Mouse (Mus musculus): ENCODE results near the gene Mief1.

Gene Mief1

GRCm38 (mm10) chr15:80271858-80272396 lies 38.1 kb downstream of the Mief1 start:
- DNase-seq, result no peak

- no peak for DNase-seq
Measured at GRCm38 (mm10) chr15:80277107-80277506, 43.3 kb downstream of the Mief1 start.

- peak; percentile 55 for DNase-seq
Measured at GRCm38 (mm10) chr15:80277625-80278024, 43.8 kb downstream of the Mief1 start.

GRCm38 (mm10) chr15:80278121-80278759 lies 44.4 kb downstream of the Mief1 start:
- no peak for DNase-seq

- no peak for DNase-seq
Measured at GRCm38 (mm10) chr15:80279053-80279452, 45.2 kb downstream of the Mief1 start.

- DNase-seq, result peak; percentile 53
Measured at GRCm38 (mm10) chr15:80280646-80281045, 46.8 kb downstream of the Mief1 start.

GRCm38 (mm10) chr15:80286851-80287415 lies 53.1 kb downstream of the Mief1 start, which contains the start of gene Cacna1i:
Gene Cacna1i (plus strand): TSS chr15:80287238.
- no peak for DNase-seq

- no peak for DNase-seq
Measured at GRCm38 (mm10) chr15:80288036-80288435, 54.2 kb downstream of the Mief1 start.

- DNase-seq, result peak; percentile 85
Measured at GRCm38 (mm10) chr15:80289436-80289835, 55.6 kb downstream of the Mief1 start.

GRCm38 (mm10) chr15:80297146-80297545 lies 63.3 kb downstream of the Mief1 start:
- no peak for DNase-seq

Data from thymus, postnatal 25 days (tissue).